Mouse (Mus musculus) lung, postnatal 0 days (tissue): ENCODE data around the gene Nfya.

Source experiments
- CTCF ChIP-seq: IDR thresholded peaks from 2 replicates; pipeline ENCODE4 v1.5.1; 2016; ENCODE audit warnings: antibody characterized with exemption, mild to moderate bottlenecking
- EP300 ChIP-seq: IDR thresholded peaks from 2 replicates; pipeline ENCODE4 v1.6.1; 2016; ENCODE audit warnings: antibody characterized with exemption, mild to moderate bottlenecking, control low read depth

GRCm38 (mm10) chr17:48346231-48346630 lies 63.5 kb downstream of the Nfya start, which contains the start of gene Trem2:
- TF ChIP-seq CTCF = no peak
- no peak for TF ChIP-seq EP300
